Mouse (Mus musculus) limb, embryonic 11.5 days (tissue): ENCODE measurements around the gene Fam155a. TPM values are rescaled to one million over a fixed set of nuclear protein-coding genes. Genes with fewer than 3 reads are reported as not detected.

Experiments
- ATAC-seq: fragments of 200-750 bp; cut with Nextera tagmentation; 2 replicates; pipeline ENCODE4 v1.8.0; 2017; ENCODE audit warnings: low read depth; ENCODE audit not compliant: insufficient number of reproducible peaks, low FRiP score, low TSS enrichment
- DNase-seq: peaks from one replicate; pipeline ENCODE4 v3.0.0-alpha.2; 2015; ENCODE audit warnings: low spot score
- H3K27ac ChIP-seq: fragments of 300-500 bp; sonication (generic); replicated peaks from 2 replicates; pipeline ENCODE4 v1.5.1; 2014; ENCODE audit warnings: low read depth, mild to moderate bottlenecking, low read length
- H3K27me3 ChIP-seq: fragments of 300-500 bp; sonication (generic); 2 replicates; pipeline ENCODE4 v1.6.1; 2014; ENCODE audit warnings: mild to moderate bottlenecking, low read length, mixed read lengths; ENCODE audit not compliant: control insufficient read depth, insufficient read depth
- H3K36me3 ChIP-seq: fragments of 300-500 bp; sonication (generic); 2 replicates; pipeline ENCODE4 v1.6.1; 2014; ENCODE audit warnings: mild to moderate bottlenecking, low read length, moderate library complexity, mixed read lengths; ENCODE audit not compliant: control insufficient read depth, insufficient read depth
- H3K4me1 ChIP-seq: fragments of 300-500 bp; sonication (generic); 2 replicates; pipeline ENCODE4 v1.6.1; 2014; ENCODE audit warnings: low read length, mixed read lengths; ENCODE audit not compliant: control insufficient read depth, insufficient read depth
- H3K4me2 ChIP-seq: fragments of 300-500 bp; sonication (generic); 2 replicates; pipeline ENCODE4 v1.6.1; 2014; ENCODE audit warnings: low read depth, mild to moderate bottlenecking, moderate library complexity; ENCODE audit not compliant: severe bottlenecking
- H3K4me3 ChIP-seq: fragments of 300-500 bp; sonication (generic); 2 replicates; pipeline ENCODE4 v1.5.1; 2014; ENCODE audit warnings: low read depth, low read length
- H3K9ac ChIP-seq: fragments of 300-500 bp; sonication (generic); 2 replicates; pipeline ENCODE4 v1.6.1; 2014; ENCODE audit warnings: mild to moderate bottlenecking, low read length
- H3K9me3 ChIP-seq: fragments of 300-500 bp; sonication (generic); 2 replicates; pipeline ENCODE4 v1.6.1; 2016; ENCODE audit warnings: low read length; ENCODE audit not compliant: control insufficient read depth
- WGBS: fragments of 180-500 bp; shearing (Covaris S2); extraction: QIAGEN DNeasy Blood & Tissue Kit; methylation state at CpG from one replicate; pipeline ENCODE4 v1.1.7; 2014; 5-methylcytosine and 5-hydroxymethylcytosine counted together
- polyA plus RNA-seq: library from polyadenylated mRNA; unstranded; fragments of >200 nt; fragmentation: Nextera tagmentation; extraction: Ambion mirVana; gene quantifications from 2 replicates; pipeline ENCODE4 v1.2.1, GENCODE M21; 2014

Gene Fam155a
- polyA plus RNA-seq, 1 experiment from 2014 or later: 0.15 TPM

- Histone ChIP-seq H3K9ac (no peak overlapping the region), H3K4me3 (no peak overlapping the region), H3K36me3 (no peaks in the 10 kb centered on the region), H3K4me2 (no peak overlapping the region), H3K27me3 (no peaks in the 10 kb centered on the region), H3K9me3 (no peaks in the 10 kb centered on the region), H3K27ac (no peak overlapping the region), H3K4me1 (no peaks in the 10 kb centered on the region)
- DNase-seq (peak; percentile 87), ATAC-seq (no peak)
- WGBS: 27% methylated on average over 8 of the region's 8 CpGs
Measured at GRCm38 (mm10) chr8:9309456-9309855, 461.5 kb downstream of the Fam155a start.

GRCm38 (mm10) chr8:9303526-9304135 lies 467.3 kb downstream of the Fam155a start:
- ATAC-seq (no peak), DNase-seq (no peak)
- Histone ChIP-seq H3K4me3 (no peak overlapping the region), H3K9ac (no peak overlapping the region), H3K36me3 (no peaks in the 10 kb centered on the region), H3K4me2 (no peak overlapping the region), H3K27me3 (no peaks in the 10 kb centered on the region), H3K27ac (no peak overlapping the region), H3K9me3 (no peaks in the 10 kb centered on the region), H3K4me1 (no peaks in the 10 kb centered on the region)
- WGBS: 85% methylated on average over 6 of the region's 6 CpGs

GRCm38 (mm10) chr8:9295046-9295445 lies 475.9 kb downstream of the Fam155a start:
- DNase-seq: no peak
- ATAC-seq: no peak
- no peaks in the 10 kb centered on the region for H3K27me3 ChIP-seq
- H3K36me3 ChIP-seq: no peaks in the 10 kb centered on the region
- H3K9ac ChIP-seq: no peak overlapping the region
- no peak overlapping the region for H3K4me3 ChIP-seq
- H3K27ac ChIP-seq: no peak overlapping the region
- no peaks in the 10 kb centered on the region for H3K4me1 ChIP-seq
- no peak overlapping the region for H3K4me2 ChIP-seq
- no peaks in the 10 kb centered on the region for H3K9me3 ChIP-seq
- 96% methylated on average over 2 of the region's 2 CpGs for WGBS

- no peaks in the 10 kb centered on the region for H3K36me3 ChIP-seq
- H3K9me3 ChIP-seq: no peaks in the 10 kb centered on the region
- WGBS: 61% methylated on average over 2 of the region's 2 CpGs
- DNase-seq (no peak), ATAC-seq (no peak)
- no peak overlapping the region for H3K4me3 ChIP-seq
- no peaks in the 10 kb centered on the region for H3K27me3 ChIP-seq
- H3K4me2 ChIP-seq: no peak overlapping the region
- no peaks in the 10 kb centered on the region for H3K4me1 ChIP-seq
- no peak overlapping the region for H3K27ac ChIP-seq
- no peak overlapping the region for H3K9ac ChIP-seq
Measured at GRCm38 (mm10) chr8:9292532-9292931, 478.4 kb downstream of the Fam155a start.

GRCm38 (mm10) chr8:9288015-9288729 lies 482.8 kb downstream of the Fam155a start:
- WGBS: 59% methylated on average over 8 of the region's 8 CpGs
- Histone ChIP-seq H3K4me3 (no peak overlapping the region), H3K9me3 (no peaks in the 10 kb centered on the region), H3K4me1 (no peaks in the 10 kb centered on the region), H3K27ac (no peak overlapping the region), H3K27me3 (no peaks in the 10 kb centered on the region), H3K4me2 (no peak overlapping the region), H3K36me3 (no peaks in the 10 kb centered on the region), H3K9ac (no peak overlapping the region)
- DNase-seq (no peak), ATAC-seq (no peak)

GRCm38 (mm10) chr8:9274117-9274516 lies 496.8 kb downstream of the Fam155a start:
- no peak for ATAC-seq
- 85% methylated on average over 8 of the region's 8 CpGs for WGBS
- no peak overlapping the region for H3K27ac ChIP-seq

GRCm38 (mm10) chr8:9264378-9264777 lies 506.6 kb downstream of the Fam155a start:
- Histone ChIP-seq H3K4me2 (no peak overlapping the region), H3K9me3 (no peaks in the 10 kb centered on the region), H3K4me3 (no peak overlapping the region), H3K36me3 (no peaks in the 10 kb centered on the region), H3K4me1 (no peaks in the 10 kb centered on the region), H3K27ac (no peak overlapping the region), H3K9ac (no peak overlapping the region), H3K27me3 (no peaks in the 10 kb centered on the region)
- 90% methylated on average over 8 of the region's 8 CpGs for WGBS
- no peak for DNase-seq
- no peak for ATAC-seq

More at GRCm38 (mm10) chr8:9274117-9274516, 496.8 kb downstream of the Fam155a start:
- Histone ChIP-seq H3K27me3 (no peaks in the 10 kb centered on the region), H3K4me2 (no peak overlapping the region), H3K9ac (no peak overlapping the region), H3K4me3 (no peak overlapping the region), H3K36me3 (no peaks in the 10 kb centered on the region), H3K4me1 (no peaks in the 10 kb centered on the region), H3K9me3 (no peaks in the 10 kb centered on the region)
- DNase-seq: no peak

GRCm38 (mm10) chr8:9261527-9261926 lies 509.4 kb downstream of the Fam155a start:
- Histone ChIP-seq H3K27me3 (no peaks in the 10 kb centered on the region), H3K4me2 (no peak overlapping the region), H3K4me3 (no peak overlapping the region), H3K9me3 (no peaks in the 10 kb centered on the region), H3K27ac (no peak overlapping the region), H3K9ac (no peak overlapping the region), H3K4me1 (no peaks in the 10 kb centered on the region), H3K36me3 (no peaks in the 10 kb centered on the region)
- ATAC-seq (no peak), DNase-seq (no peak)
- WGBS: 78% methylated on average over 8 of the region's 8 CpGs
